ENCODE assay signal across 8 mouse cellular contexts in the genomic region with DNA sequence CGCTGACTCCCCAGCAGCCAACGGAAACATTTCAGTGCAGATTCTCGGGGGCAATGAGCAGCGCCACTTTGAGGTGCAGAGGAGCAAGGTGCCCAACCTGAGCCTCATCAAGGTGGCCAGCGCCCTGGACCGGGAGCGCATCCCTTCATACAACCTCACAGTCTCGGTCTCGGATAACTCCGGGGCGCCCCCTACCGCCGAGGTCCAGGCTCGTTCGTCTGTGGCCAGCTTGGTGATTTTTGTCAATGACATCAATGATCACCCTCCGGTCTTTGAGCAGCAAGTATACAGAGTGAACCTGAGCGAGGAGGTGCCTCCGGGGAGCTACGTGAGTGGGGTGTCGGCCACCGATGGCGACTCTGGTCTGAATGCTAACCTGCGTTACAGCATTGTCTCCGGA. TPM values are rescaled to one million over a fixed set of nuclear protein-coding genes. Genes with fewer than 3 reads are reported as not detected.
DNase-seq lines count a peak whose midpoint lies in the region; ATAC-seq and TF ChIP-seq lines count a peak whose summit lies in the region.
"Had no signal": no experiment of that assay in that cellular context is flagged by ENCODE, and none has a peak within 500 bp of the region (broad histone marks: within the 10 kb centered on the region; RNA-seq: fewer than 3 reads in every experiment).

No protein-coding gene starts in this region.

- 10% methylated on average over 24 of the region's 24 CpGs for WGBS in hindbrain, postnatal 0 days

- peak overlapping the region; percentile 70 for H3K9ac ChIP-seq in hindbrain, postnatal 0 days (replicated peaks; ENCODE audit: low read length)

- peak; percentile 23; the same call in 1 of the 2 replicates for ATAC-seq in common myeloid progenitor, adult 5-6 weeks (replicated peaks; ENCODE audit: low read depth, poor library complexity, severe bottlenecking)
- ATAC-seq in hindbrain, postnatal 0 days: peak; percentile 25
- 0 out of 2 replicates have a peak, but pooled peaks have one; percentile 16 for ATAC-seq in megakaryocyte-erythroid progenitor cell, adult 5-6 weeks (replicated peaks; ENCODE audit: low FRiP score, low TSS enrichment, poor library complexity, severe bottlenecking)

- no peaks in the 10 kb centered on the region; the same call in 1 of the 2 replicates for H3K36me3 ChIP-seq in hindbrain, postnatal 0 days (ENCODE audit: insufficient read depth, low read length)
- H3K36me3 ChIP-seq in splenic B cell, adult 2 months (ENCODE audit: control insufficient read depth, insufficient read depth, low read length, poor library complexity, severe bottlenecking): no peaks in the 10 kb centered on the region

- H3K9me3 ChIP-seq in hindbrain, postnatal 0 days (ENCODE audit: low read length): no peaks in the 10 kb centered on the region

- peak overlapping the region; percentile 87 for H3K27ac ChIP-seq in hindbrain, postnatal 0 days
- H3K27ac ChIP-seq: macrophage had no signal

- DNase-seq in adrenal gland, postnatal 25 days: peak; percentile 88
- peak; percentile 77 for DNase-seq in gastrocnemius, postnatal 10 days
- peak; percentile 81 for DNase-seq in hindbrain, postnatal 0 days (ENCODE audit: low spot score)
- DNase-seq in left cerebral cortex, postnatal 14 days (ENCODE audit: low spot score in 2 of 2): peak; percentile 85 to 89
- DNase-seq in splenic B cell, adult 2 months (ENCODE audit: low read depth, low spot score): peak; percentile 1

- H3K4me1 ChIP-seq in hindbrain, postnatal 0 days (ENCODE audit: insufficient read depth, low read length): 0 out of 2 replicates have a peak, but pooled peaks cover 12% of the 10 kb centered on the region

- peak; percentile 81 for TF ChIP-seq CTCF in hindbrain, postnatal 0 days (IDR thresholded peaks at IDR 0.05; ENCODE audit: low read depth)

- no peaks in the 10 kb centered on the region for H3K27me3 ChIP-seq in hindbrain, postnatal 0 days (ENCODE audit: insufficient read depth, low read length)
- no peaks in the 10 kb centered on the region for H3K27me3 ChIP-seq in splenic B cell, adult 2 months (ENCODE audit: control insufficient read depth, insufficient read depth, low read length, poor library complexity, severe bottlenecking)

- H3K4me2 ChIP-seq in hindbrain, postnatal 0 days (ENCODE audit: low read depth, low read length): peak overlapping the region; percentile 93

- peak overlapping the region; percentile 88 for H3K4me3 ChIP-seq in hindbrain, postnatal 0 days (ENCODE audit: low read length)

- intact Hi-C loops in left cerebral cortex, postnatal 14 days (cut with DNase I): loop anchor here (5.0 to 10.0 kb wide), 5 partner anchors 99 to 1857 kb away; partner anchors contain the start of gene Hspa4l

RNA-seq across cellular contexts. Expression of gene Fat4, which starts 1.4 kb away (rescaled TPM):
- total RNA-seq in adrenal gland, postnatal 25 days (2021): 23.7 and 39.6 TPM in 2 replicates
- under 0.01 TPM in 1 of 2 replicates, not detected in the other for total RNA-seq in common myeloid progenitor, adult 5-6 weeks (2017)
- total RNA-seq in gastrocnemius, postnatal 10 days (2021): 10 to 100 TPM; 17.2 to 23.6 TPM
- total RNA-seq in hindbrain, postnatal 0 days (2014; rRNA removed): 66.0 and 75.0 TPM in 2 replicates
- polyA plus RNA-seq in hindbrain, postnatal 0 days (2015; fragmentation: Nextera tagmentation; extraction: Ambion mirVana): 4.1 and 4.2 TPM in 2 replicates
- 10 to 100 TPM; 18.8 to 20.7 TPM for total RNA-seq in left cerebral cortex, postnatal 14 days (2021)
- not detected in 2 replicates for total RNA-seq in megakaryocyte-erythroid progenitor cell, adult 5-6 weeks (2014; fragmentation: Nextera tagmentation)
- total RNA-seq in megakaryocyte-erythroid progenitor cell, adult 5-6 weeks (2017): not detected in 2 replicates

Comparison
In these comparisons a context has a peak if more than half of its experiments do, and no peak if none do; other contexts are left out.
1. Peak in every context shown above with its lines: DNase-seq, ATAC-seq, H3K4me3 ChIP-seq and H3K27ac ChIP-seq.
2. DNase-seq: peak in every context shown above with its lines; median percentile 88 in adrenal gland, postnatal 25 days; 87 in left cerebral cortex, postnatal 14 days; 81 in hindbrain, postnatal 0 days; 77 in gastrocnemius, postnatal 10 days; 1 in splenic B cell, adult 2 months.
3. RNA of gene Fat4, which starts 1.4 kb away (total RNA-seq): 66.0 to 75.0 TPM in hindbrain, postnatal 0 days, 23.7 to 39.6 TPM in adrenal gland, postnatal 25 days, 17.2 to 23.6 TPM in gastrocnemius, postnatal 10 days and 18.8 to 20.7 TPM in left cerebral cortex, postnatal 14 days; under 0.01 TPM in common myeloid progenitor, adult 5-6 weeks and not detected in megakaryocyte-erythroid progenitor cell, adult 5-6 weeks; every median in the first group is over 10 times any median in the second.